Mouse (Mus musculus): ENCODE data around the gene Tbx10. TPM values are rescaled to one million over a fixed set of nuclear protein-coding genes. Genes with fewer than 3 reads are reported as not detected.
"Not testable (repeated sequence)": the region's sequence is repeated elsewhere in the genome, so short reads cannot be mapped to it uniquely, and the experiment has no call there.

Gene Tbx10
- polyA plus RNA-seq, 1 experiment = not detected

DNA sequence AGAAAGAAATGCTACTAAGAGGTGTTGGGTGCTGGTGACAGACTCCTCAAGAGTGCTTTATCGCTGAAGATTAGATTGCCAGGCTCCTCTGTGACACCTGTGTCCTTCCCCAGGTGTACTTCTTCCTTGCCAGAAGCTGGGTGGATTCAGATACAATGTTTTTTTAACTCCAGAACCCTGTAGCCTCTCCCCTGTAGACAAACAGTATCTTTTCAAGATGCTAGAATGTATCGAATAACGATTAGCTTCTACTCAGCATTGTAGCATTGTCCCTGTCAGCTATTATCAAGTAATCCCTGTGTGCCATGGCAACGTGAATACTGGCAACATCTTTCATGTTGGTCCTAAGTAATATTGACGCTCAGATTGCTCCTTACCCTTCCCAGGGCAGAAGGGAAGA lies 41.2 kb downstream of the Tbx10 start:
- no peak for DNase-seq (ENCODE audit: low read depth, low spot score)
- 31% methylated on average over 5 of the region's 5 CpGs for WGBS

DNA sequence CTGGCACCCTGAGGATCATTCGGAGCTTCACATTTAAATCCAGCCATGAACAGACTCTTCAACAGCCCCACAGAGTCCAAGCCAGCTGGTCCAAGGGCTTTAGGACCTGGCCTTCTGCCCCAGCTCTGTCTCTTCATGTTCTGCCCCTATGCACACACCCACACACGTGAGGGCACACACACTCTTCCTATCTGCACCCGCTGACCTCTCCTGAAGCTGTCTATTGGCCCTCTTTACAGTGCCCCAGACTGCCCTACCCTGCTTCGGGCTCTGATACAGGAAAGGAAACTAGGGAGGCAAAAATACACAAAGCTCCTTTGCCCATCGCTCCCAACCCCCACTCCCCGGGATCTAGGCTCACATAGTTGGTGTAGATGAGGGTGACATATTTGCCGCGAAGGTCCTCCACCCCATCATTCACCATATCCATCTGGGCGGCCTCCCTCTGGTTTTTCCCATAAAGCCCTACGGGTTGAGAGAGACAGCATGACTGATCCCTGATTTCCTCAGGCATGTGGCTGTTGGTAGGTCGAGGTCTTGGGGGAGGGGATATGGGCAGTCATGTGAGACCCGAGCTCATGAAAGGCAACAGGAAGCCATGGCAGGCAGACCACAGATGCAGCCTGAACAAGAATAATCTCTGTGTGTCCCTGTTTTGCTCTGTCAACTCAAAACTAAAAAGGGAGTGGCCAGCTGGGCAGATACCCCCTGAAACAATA lies 43.9 kb downstream of the Tbx10 start:
- no peak for DNase-seq (ENCODE audit: low read depth, low spot score)
- 27% methylated on average over 12 of the region's 12 CpGs for WGBS

DNA sequence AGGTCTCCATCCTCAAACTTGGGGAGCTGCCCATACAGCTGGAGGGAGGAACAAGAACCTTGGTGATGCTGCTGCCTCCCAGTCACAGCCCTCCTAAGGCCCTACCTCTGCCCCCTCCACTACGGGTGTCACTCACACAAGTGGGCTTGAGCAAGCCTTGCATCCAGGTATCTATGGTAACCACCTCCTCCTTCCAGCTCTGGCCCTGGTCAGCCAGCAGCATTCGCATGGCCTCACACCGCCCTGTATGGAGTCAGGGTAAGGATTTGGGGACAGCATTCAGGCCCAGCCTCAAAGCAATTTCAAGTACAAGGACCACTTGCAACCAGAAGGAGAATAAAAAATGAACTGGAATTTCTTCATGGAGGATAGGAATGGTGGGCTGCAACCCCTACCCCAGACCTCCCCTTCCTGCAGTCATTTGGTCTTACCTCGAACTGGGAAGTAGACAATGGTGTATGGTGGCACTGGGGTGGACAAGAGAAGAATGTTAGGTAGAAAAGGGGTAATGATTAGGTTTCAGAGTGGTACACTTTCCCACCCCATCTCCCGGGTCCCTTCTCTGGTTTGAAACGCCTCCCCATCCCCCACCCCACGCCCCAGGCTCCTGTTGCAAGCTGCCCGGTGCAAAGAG lies 44.7 kb downstream of the Tbx10 start:
- DNase-seq (ENCODE audit: low read depth, low spot score) = not testable (repeated sequence)
- 12% methylated on average over 8 of the region's 8 CpGs for WGBS

DNA sequence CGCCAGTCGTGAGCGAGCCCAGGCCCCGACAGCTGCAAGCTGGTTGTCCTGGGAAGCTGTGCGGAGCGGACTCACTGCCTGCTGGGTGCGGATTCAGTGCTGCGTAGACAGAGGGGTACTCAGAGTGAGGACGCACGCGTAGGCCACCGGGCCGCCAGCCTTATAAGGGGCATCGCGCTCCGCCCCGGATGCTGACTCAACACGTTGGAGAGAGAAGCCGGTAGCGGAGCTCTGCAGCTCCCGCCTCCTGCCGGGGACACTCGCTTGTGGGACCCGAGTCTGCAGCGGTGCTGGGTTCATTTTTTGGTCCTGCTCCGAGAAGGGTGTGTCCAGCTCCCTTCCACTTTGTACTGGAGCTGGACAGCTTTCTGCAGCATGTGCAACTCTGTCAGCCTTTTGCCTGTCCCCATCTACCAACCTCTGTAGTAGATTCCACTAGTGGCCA lies 45.3 kb downstream of the Tbx10 start, which contains the start of gene Gstp1:
TSS of gene Gstp1 (minus strand) at position 198 of the 445 bp plus-strand sequence.
- WGBS = 2% methylated on average over 26 of the region's 26 CpGs

DNA sequence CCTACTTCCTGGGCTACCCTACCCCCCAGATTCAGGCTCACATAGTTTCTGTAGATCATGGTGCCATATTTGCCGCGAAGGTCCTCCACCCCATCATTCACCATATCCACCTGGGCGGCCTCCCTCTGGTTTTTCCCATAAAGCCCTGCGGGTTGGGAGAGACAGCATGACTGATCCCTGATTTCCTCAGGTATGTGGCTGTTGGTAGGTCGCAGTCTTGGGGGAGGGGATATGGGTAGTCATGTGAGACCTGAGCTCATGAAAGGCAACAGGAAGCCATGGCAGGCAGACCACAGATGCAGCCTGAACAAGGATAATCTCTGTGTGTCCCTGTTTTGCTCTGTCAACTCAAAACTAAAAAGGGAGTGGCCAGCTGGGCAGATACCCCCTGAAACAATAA lies 48.4 kb downstream of the Tbx10 start:
- not testable (repeated sequence) for DNase-seq (ENCODE audit: low read depth, low spot score)
- 90% methylated on average over 5 of the region's 5 CpGs for WGBS

More for the DNA sequence above, 45.3 kb downstream of the Tbx10 start, which contains the start of gene Gstp1:
- no peak for DNase-seq (ENCODE audit: low read depth, low spot score)

DNA sequence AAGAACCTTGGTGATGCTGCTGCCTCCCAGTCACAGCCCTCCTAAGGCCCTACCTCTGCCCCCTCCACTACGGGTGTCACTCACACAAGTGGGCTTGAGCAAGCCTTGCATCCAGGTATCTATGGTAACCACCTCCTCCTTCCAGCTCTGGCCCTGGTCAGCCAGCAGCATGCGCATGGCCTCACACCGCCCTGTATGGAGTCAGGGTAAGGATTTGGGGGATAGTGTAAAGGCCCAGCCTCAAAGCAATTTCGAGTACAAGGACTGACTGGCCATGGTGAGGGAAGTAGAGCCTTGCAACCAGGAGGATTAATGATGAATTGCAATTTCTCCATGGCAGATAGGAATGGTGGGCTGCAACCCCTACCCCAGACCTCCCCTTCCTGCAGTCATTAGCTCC lies 48.9 kb downstream of the Tbx10 start:
- WGBS = 93% methylated on average over 4 of the region's 4 CpGs
- DNase-seq (ENCODE audit: low read depth, low spot score) = not testable (repeated sequence)

DNA sequence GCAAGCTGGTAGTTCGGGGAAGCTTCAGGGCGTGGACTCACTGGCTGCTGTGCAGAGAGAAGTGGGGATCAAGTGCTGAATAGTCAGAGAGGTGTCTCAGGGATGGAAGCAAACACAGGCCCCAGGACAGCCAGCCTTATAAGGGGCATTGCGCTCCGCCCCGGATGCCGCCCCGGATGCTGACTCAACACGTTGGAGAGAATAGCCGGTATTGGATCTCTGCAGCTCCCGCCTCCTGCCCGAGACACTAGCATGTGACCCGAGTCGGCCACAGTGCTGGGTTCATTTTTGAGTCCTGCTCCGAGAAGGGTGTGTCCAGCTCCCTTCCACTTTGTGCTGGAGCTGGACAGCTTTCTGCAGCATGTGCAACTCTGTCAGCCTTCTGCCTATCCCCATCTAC lies 49.6 kb downstream of the Tbx10 start:
- DNase-seq (ENCODE audit: low read depth, low spot score) = no peak
- 31% methylated on average over 14 of the region's 14 CpGs for WGBS

DNA sequence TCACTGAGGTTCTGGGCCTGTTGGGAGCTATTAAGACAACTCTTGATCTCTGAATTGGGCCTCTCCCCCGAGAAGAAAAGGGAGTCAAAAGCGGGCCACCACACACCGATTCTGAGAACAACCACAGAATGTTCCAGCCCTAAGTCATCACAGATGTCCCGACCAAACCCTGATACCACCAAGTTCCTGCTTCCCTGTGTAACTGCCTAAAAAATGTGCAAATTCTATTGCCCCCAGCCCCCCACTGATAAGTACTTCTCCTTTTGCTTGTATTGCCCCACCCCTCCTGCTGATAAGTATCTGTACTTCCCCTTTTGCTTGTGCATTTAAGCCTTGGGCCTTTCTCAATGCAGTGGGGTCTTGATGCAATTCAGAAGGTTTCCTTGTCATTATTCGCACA lies 51.6 kb downstream of the Tbx10 start:
- WGBS = 88% methylated on average over 5 of the region's 5 CpGs
- DNase-seq (ENCODE audit: low read depth, low spot score) = not testable (repeated sequence)

DNA sequence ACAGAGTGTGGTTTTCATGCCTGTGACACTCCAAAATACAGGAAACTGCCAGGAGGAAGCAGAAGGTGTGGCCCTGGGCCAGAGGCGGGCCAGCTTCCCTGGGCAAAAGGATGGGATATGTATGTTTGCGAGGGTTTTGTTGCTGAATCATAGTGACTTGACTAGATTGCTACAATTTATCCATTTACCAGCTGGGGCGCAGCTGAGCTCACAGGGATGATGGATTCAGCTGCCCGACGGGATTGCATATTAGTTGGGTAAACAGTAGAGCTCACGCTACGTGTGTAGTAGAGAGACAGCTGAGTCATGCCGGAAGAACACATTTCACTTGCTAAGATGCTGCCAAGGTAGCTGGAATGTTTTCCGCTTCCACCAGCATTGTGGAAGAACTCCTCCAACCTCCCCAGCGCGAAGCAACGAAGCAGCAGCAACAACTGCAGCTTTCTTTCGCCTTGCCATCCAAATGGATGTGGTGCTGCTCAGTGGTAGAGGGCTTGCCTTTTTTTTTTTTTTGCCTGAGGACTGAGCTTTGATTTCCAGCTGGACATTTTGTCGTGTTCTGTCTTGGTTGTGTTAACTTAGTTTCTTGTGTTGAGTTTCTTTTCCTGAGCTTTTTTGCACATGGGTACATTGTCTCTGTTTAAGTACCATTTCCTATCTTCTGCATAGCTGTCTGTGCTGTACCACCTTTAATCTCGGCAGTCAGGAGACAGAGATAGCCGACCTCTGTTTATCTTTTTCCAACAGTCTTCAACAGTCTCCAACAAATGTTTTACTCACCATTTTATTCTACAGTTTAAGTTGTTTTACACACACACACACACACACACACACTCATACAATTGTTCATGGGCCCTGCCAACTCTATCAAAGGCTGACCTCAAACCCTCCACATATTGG lies 53.7 kb downstream of the Tbx10 start, which contains the start of gene Gstp2:
TSS of gene Gstp2 (minus strand) at position 58 of the 900 bp plus-strand sequence.
- 11% methylated on average over 16 of the region's 16 CpGs for WGBS
- DNase-seq (ENCODE audit: low read depth, low spot score) = peak; percentile 94

DNA sequence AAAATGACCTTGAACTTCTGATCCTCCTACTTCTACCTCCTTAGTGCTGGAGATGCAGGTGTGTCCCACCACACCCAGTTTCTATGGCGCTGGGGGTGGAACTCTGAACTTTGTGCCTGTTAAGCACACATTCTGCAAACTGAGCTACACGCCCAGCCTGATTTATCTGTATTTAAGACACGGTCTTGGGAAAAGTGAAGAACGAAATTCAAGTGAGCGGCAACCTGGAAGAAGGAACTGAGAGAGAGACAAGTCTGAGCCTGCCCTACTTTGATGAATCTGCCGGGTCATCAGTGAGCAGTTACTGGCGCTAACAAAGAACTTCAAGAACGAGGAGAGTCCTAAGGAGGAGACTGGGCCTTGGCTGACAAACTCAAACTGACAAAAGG lies 54.3 kb downstream of the Tbx10 start:
- WGBS = 32% methylated on average over 8 of the region's 8 CpGs

DNA sequence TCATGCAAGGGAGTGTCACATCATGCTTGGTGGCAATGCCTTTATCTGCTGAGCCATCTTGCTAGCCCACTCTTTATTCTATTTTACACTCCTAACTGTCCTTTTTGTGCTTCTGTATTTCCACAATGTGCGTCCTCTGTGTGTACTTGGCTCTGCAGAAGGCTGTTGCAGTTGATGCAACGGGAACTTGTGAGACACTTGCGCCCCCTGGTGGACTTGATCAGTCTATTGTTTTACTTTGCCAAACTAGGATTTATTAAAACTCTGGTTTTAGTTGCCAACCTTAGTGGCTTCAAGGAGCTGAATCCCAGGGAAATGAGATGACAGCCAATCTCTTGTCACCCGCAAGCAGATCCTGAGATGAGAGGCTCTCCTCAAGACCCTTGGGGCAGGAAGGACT lies 55.3 kb downstream of the Tbx10 start:
- 19% methylated on average over 4 of the region's 4 CpGs for WGBS
- no peak for DNase-seq (ENCODE audit: low read depth, low spot score)

More for the DNA sequence above, 54.3 kb downstream of the Tbx10 start:
- DNase-seq (ENCODE audit: low read depth, low spot score) = peak; percentile 89

DNA sequence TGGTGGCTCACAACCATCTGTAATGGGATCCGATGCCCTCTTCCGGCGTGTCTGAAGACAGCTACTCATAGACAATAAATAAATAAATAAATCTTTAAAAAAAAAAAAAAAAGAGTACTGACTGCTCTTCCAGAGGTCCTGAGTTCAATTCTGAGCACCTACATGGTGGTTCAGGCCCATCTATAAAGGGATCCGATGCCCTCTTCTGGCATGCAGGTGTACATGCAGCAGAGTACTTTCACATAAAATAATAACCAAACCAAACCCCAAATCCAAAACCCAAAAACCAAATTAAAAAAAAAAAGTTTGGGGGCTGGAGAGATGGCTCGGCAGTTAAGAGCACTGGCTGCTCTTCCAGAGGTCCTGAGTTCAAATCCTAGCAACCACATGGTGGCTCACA lies 56.5 kb downstream of the Tbx10 start:
- DNase-seq (ENCODE audit: low read depth, low spot score) = not testable (repeated sequence)
- 80% methylated on average over 5 of the region's 5 CpGs for WGBS

Other genes with a start within 250 kb of the Tbx10 start
- gene Kmt5b, start 225.3 kb upstream of the Tbx10 start, polyA plus RNA-seq (2012; rRNA removed) = 9.9 and 15.8 TPM in 2 replicates
- 49.1 and 75.4 TPM in 2 replicates for gene Chka, start 141.0 kb upstream of the Tbx10 start, polyA plus RNA-seq (2012; rRNA removed)
- gene Tcirg1, start 85.6 kb upstream of the Tbx10 start, polyA plus RNA-seq (2012; rRNA removed) = 164 and 198 TPM in 2 replicates
- 417 TPM in 2 replicates for gene Ndufs8, start 80.0 kb upstream of the Tbx10 start, polyA plus RNA-seq (2012; rRNA removed)
- 21.4 and 45.1 TPM in 2 replicates for gene Aldh3b1, start 62.9 kb upstream of the Tbx10 start, polyA plus RNA-seq (2012; rRNA removed)
- gene Unc93b1, start 57.6 kb upstream of the Tbx10 start, polyA plus RNA-seq (2012; rRNA removed) = 123 and 160 TPM in 2 replicates
- 0.16 and 0.95 TPM in 2 replicates for gene Aldh3b3, start 34.1 kb upstream of the Tbx10 start, polyA plus RNA-seq (2012; rRNA removed)
- gene Aldh3b2, start 20.4 kb upstream of the Tbx10 start, polyA plus RNA-seq (2012; rRNA removed) = 1.3 and 2.0 TPM in 2 replicates
- 42.5 and 88.2 TPM in 2 replicates for gene Acy3, start 6.2 kb upstream of the Tbx10 start, polyA plus RNA-seq (2012; rRNA removed)
- gene Nudt8, start 7.8 kb downstream of the Tbx10 start, polyA plus RNA-seq (2012; rRNA removed) = 7.7 and 10.5 TPM in 2 replicates
- gene Gm49405, start 7.9 kb downstream of the Tbx10 start, polyA plus RNA-seq (2012; rRNA removed) = 1.0 and 2.2 TPM in 2 replicates
- 6.8 and 7.3 TPM in 2 replicates for gene Doc2g, start 10.6 kb downstream of the Tbx10 start, polyA plus RNA-seq (2012; rRNA removed)
- gene Ndufv1, start 20.1 kb downstream of the Tbx10 start, polyA plus RNA-seq (2012; rRNA removed) = 152 and 205 TPM in 2 replicates
- gene Gstp1, start 45.2 kb downstream of the Tbx10 start, polyA plus RNA-seq (2012; rRNA removed) = 910 and 1,226 TPM in 2 replicates
- 188 and 228 TPM in 2 replicates for gene Gstp2, start 53.3 kb downstream of the Tbx10 start, polyA plus RNA-seq (2012; rRNA removed)
- 19.4 and 21.9 TPM in 2 replicates for gene Gstp3, start 66.8 kb downstream of the Tbx10 start, polyA plus RNA-seq (2012; rRNA removed)
- gene Cabp2, start 88.8 kb downstream of the Tbx10 start, polyA plus RNA-seq (2012; rRNA removed) = not detected in 2 replicates
- gene Cdk2ap2, start 104.4 kb downstream of the Tbx10 start, polyA plus RNA-seq (2012; rRNA removed) = 319 and 372 TPM in 2 replicates
- gene Pitpnm1, start 107.2 kb downstream of the Tbx10 start, polyA plus RNA-seq (2012; rRNA removed) = 114 and 145 TPM in 2 replicates
- gene Aip, start 133.1 kb downstream of the Tbx10 start, polyA plus RNA-seq (2012; rRNA removed) = 62.8 and 63.6 TPM in 2 replicates
- 0.03 TPM in 1 of 2 replicates, not detected in the other for gene Gpr152, start 147.0 kb downstream of the Tbx10 start, polyA plus RNA-seq (2012; rRNA removed)
- 0.45 and 0.88 TPM in 2 replicates for gene Cabp4, start 151.3 kb downstream of the Tbx10 start, polyA plus RNA-seq (2012; rRNA removed)
- gene Coro1b, start 155.9 kb downstream of the Tbx10 start, polyA plus RNA-seq (2012; rRNA removed) = 385 and 500 TPM in 2 replicates
- 56.3 and 62.6 TPM in 2 replicates for gene Ptprcap, start 160.9 kb downstream of the Tbx10 start, polyA plus RNA-seq (2012; rRNA removed)
- gene Rps6kb2, start 170.6 kb downstream of the Tbx10 start, polyA plus RNA-seq (2012; rRNA removed) = 37.5 and 49.3 TPM in 2 replicates
- 3.2 and 3.3 TPM in 2 replicates for gene Carns1, start 182.7 kb downstream of the Tbx10 start, polyA plus RNA-seq (2012; rRNA removed)
- gene Tbc1d10c, start 198.5 kb downstream of the Tbx10 start, polyA plus RNA-seq (2012; rRNA removed) = 23.0 TPM in 2 replicates
- 374 and 382 TPM in 2 replicates for gene Ppp1ca, start 199.3 kb downstream of the Tbx10 start, polyA plus RNA-seq (2012; rRNA removed)
- gene Rad9a, start 208.9 kb downstream of the Tbx10 start, polyA plus RNA-seq (2012; rRNA removed) = 25.5 and 26.9 TPM in 2 replicates
- 7.4 and 8.4 TPM in 2 replicates for gene Clcf1, start 221.5 kb downstream of the Tbx10 start, polyA plus RNA-seq (2012; rRNA removed)
- not detected in 2 replicates for gene AC109138.7, start 221.6 kb downstream of the Tbx10 start, polyA plus RNA-seq (2012; rRNA removed)
- 116 and 130 TPM in 2 replicates for gene Pold4, start 239.1 kb downstream of the Tbx10 start, polyA plus RNA-seq (2012; rRNA removed)

Data from large intestine, adult 2 months (tissue).